Mouse (Mus musculus) ES-E14 (cell line): ENCODE results near the gene Gm44965. TPM values are rescaled to one million over a fixed set of nuclear protein-coding genes. Genes with fewer than 3 reads are reported as not detected.
A peak's percentile ranks its signal among the peaks of the same experiment; 100 is the strongest.

Source experiments
- DNase-seq: peaks from one replicate; pipeline ENCODE4 v3.0.0-alpha.2; 2013; ENCODE audit warnings: low read depth, low spot score
- H3K27ac ChIP-seq: 2 replicates; pipeline ENCODE4 v1.5.1; 2012; ENCODE audit warnings: low read depth, mild to moderate bottlenecking, low read length, moderate library complexity, mixed read lengths; ENCODE audit not compliant: poor library complexity, insufficient read depth, severe bottlenecking
- H3K36me3 ChIP-seq: 2 replicates; pipeline ENCODE4 v1.6.1; 2012; ENCODE audit warnings: mild to moderate bottlenecking, low read length, moderate library complexity, mixed read lengths; ENCODE audit not compliant: control insufficient read depth, poor library complexity, insufficient read depth, severe bottlenecking
- H3K4me1 ChIP-seq, 2 experiments: fragments of 150-350 bp in 1 of 2; sonication (generic) in 1 of 2; 2 replicates each; pipeline ENCODE4 v1.6.1; 2012; ENCODE audit warnings: low read length in 2 of 2, mild to moderate bottlenecking in 1 of 2, mixed read lengths in 1 of 2; ENCODE audit not compliant: control insufficient read depth in 2 of 2, insufficient read depth in 2 of 2, poor library complexity in 1 of 2
- H3K4me3 ChIP-seq, 2 experiments: fragments of 150-350 bp in 1 of 2; sonication (generic) in 1 of 2; 2 replicates each; pipeline ENCODE4 v1.5.1; 2012; ENCODE audit warnings: low read length in 2 of 2, low read depth in 1 of 2, mild to moderate bottlenecking in 1 of 2, mixed read lengths in 1 of 2; ENCODE audit not compliant: insufficient read depth in 1 of 2, poor library complexity in 1 of 2, severe bottlenecking in 1 of 2
- H3K9ac ChIP-seq: 2 replicates; pipeline ENCODE4 v1.6.1; 2012; ENCODE audit warnings: low read depth, mild to moderate bottlenecking, low read length, mixed read lengths; ENCODE audit not compliant: poor library complexity, insufficient read depth, severe bottlenecking
- H3K9me3 ChIP-seq: fragments of 150-350 bp; sonication (generic); 2 replicates; pipeline ENCODE4 v1.6.1; 2012; ENCODE audit warnings: low read depth, mild to moderate bottlenecking, low read length; ENCODE audit not compliant: control insufficient read depth, insufficient read depth
- CHD2 ChIP-seq: IDR thresholded peaks from 2 replicates; pipeline ENCODE4 v1.6.1; 2014; ENCODE audit warnings: mild to moderate bottlenecking, low read depth, low read length, inconsistent platforms
- HCFC1 ChIP-seq: IDR thresholded peaks from 2 replicates; pipeline ENCODE4 v1.6.1; 2012; ENCODE audit warnings: low read length, inconsistent platforms, borderline replicate concordance; ENCODE audit not compliant: insufficient read depth
- MAFK ChIP-seq: IDR thresholded peaks from 2 replicates; pipeline ENCODE4 v1.6.1; 2014; ENCODE audit warnings: mild to moderate bottlenecking, low read depth, low read length, inconsistent platforms; ENCODE audit not compliant: insufficient read depth
- ZC3H11A ChIP-seq: IDR thresholded peaks from 2 replicates; pipeline ENCODE4 v1.6.1; 2012; ENCODE audit warnings: low read depth, mild to moderate bottlenecking, inconsistent platforms, low read length, borderline replicate concordance
- ZNF384 ChIP-seq: IDR thresholded peaks from 2 replicates; pipeline ENCODE4 v1.6.1; 2012; ENCODE audit warnings: low read depth, low read length, inconsistent platforms
- in situ Hi-C, 2 experiments: fragments of 600-800 bp; cut with MboI; formaldehyde crosslinking; loops; one replicate each; pipeline ENCODE4 v1.15.1; 2025; ENCODE audit warnings: low sequenced_read_pairs in 2 of 2, inconsistent platforms in 1 of 2; ENCODE audit not compliant: unreplicated experiment in 2 of 2
- total RNA-seq: library from RNA; depleted of rRNA; stranded (reverse); fragments of 300-350 nt; gene quantifications from 2 replicates; pipeline ENCODE4 v1.2.3, GENCODE M21; 2012; rRNA removed

The Gm44965 gene
- total RNA-seq, result not detected in 2 replicates

DNA sequence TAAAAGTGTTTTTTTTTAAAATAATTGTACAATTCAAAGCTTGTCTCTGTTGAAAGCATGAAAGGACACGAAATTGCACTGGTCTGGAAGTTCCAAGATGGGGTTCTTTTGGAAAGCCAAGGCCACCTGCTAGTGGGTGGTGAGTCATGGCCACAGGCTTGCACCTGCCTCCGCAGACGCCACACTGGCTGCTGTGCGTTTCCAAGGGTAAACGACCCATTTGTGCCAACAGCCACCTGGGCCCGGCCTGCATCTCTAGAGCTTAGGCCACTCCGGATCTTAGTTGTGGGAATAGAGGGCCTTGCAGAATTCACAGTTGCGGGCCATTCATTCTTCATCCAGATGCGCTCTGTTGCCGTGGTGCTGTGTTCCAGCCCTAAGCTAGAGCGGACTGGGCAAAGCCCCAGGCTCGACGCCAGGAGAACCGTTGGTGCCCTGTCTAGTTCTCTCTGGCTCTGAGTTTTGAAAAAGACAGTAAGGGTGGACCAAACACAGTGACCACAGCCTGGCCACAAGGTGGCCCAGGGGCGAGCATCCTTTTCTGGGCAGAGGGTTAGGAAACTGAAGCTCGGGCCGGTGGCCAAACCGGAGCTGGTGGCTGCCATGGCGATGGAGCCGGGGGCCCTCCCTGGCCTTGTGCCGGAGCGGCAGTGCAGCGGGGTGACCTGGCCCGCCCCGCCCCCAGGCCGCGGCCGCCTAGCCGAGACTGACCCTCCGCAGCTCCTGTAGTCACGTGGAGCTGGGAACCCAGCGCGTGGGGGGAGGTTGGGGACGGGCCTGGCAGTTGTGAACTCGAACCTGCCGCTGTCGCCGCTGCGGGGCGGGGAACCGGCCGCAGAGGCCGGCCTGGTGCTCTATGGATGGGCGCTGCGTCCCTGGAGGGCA, at the start of gene Gm44965, which contains the start of gene Repin1:
Gene Gm44965 (plus strand): TSS at position 784 of the 885 bp plus-strand sequence.
Gene Repin1 (plus strand): TSS at position 726 of the 885 bp plus-strand sequence.
- Histone ChIP-seq H3K36me3 (peaks cover 14% of the 10 kb centered on the region; the same call in 1 of the 2 replicates), H3K4me3 (peak within 1 kb of the TSS; percentile 73 to 90), H3K9ac (peak within 1 kb of the TSS; percentile 91), H3K4me1 (peaks cover 0 to 7% of the 10 kb centered on the region in 2 experiments; a peak in 2 of 4 replicates), H3K27ac (no peak within 1 kb of the TSS), H3K9me3 (no peaks in the 10 kb centered on the region)
- in situ Hi-C loops, result no loop called here
- TF ChIP-seq CHD2 (no peak), HCFC1 (peak; percentile 45; the same call in 1 of the 2 replicates)
- no peak for DNase-seq

DNA sequence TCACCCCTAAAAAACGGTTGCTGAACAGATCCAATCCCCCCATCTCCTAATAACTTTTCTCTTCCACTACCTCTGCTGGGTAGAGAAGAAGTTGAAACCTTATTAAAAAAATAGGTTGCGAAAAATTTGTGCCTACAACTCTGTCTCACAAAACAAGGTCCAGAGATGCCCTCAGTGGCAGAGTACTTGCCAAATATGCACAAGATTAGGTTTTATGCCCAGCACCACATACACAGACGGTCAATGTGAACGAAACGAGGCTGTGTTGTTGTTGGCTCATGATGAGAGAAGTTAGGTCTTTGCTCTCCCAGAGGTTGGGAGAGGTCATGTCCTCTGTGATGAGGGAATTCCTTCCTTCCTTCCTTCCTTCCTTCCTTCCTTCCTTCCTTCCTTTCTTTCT, 48.5 kb upstream of the Gm44965 start:
- no peak overlapping the region for H3K27ac ChIP-seq
- in situ Hi-C loops, result no loop called here
- H3K4me1 ChIP-seq, result peaks cover 0 to 3% of the 10 kb centered on the region in 2 experiments; a peak in 1 of 4 replicates
- no peak for DNase-seq
- no peaks in the 10 kb centered on the region for H3K36me3 ChIP-seq
- no peak overlapping the region for H3K4me3 ChIP-seq
- TF ChIP-seq CHD2 (no peak), HCFC1 (no peak), ZNF384 (no peak), MAFK (no peak), ZC3H11A (no peak)
- no peaks in the 10 kb centered on the region for H3K9me3 ChIP-seq
- no peak overlapping the region for H3K9ac ChIP-seq

- TF ChIP-seq CHD2 (no peak), ZC3H11A (no peak), MAFK (no peak), ZNF384 (no peak), HCFC1 (no peak)
- H3K27ac ChIP-seq, result no peak overlapping the region
These were observed 47.5 kb upstream of the Gm44965 start for GRCm38 (mm10) chr6:48546271-48546670.

GRCm38 (mm10) chr6:48546858-48547257, 46.9 kb upstream of the Gm44965 start:
- Histone ChIP-seq H3K27ac (no peak overlapping the region), H3K9me3 (no peaks in the 10 kb centered on the region), H3K36me3 (no peaks in the 10 kb centered on the region), H3K9ac (no peak overlapping the region), H3K4me1 (peaks cover 0 to 2% of the 10 kb centered on the region in 2 experiments; a peak in 1 of 4 replicates), H3K4me3 (no peak overlapping the region)
- DNase-seq, result no peak
- in situ Hi-C loops, result no loop called here
- no peak for TF ChIP-seq ZNF384
- no peak for TF ChIP-seq MAFK
- TF ChIP-seq ZC3H11A, result no peak
- TF ChIP-seq HCFC1, result no peak
- no peak for TF ChIP-seq CHD2

More at GRCm38 (mm10) chr6:48546271-48546670, 47.5 kb upstream of the Gm44965 start:
- no peak for DNase-seq
- in situ Hi-C loops, result no loop called here
- H3K9ac ChIP-seq, result no peak overlapping the region
- peaks cover 0 to 3% of the 10 kb centered on the region in 2 experiments; a peak in 1 of 4 replicates for H3K4me1 ChIP-seq
- no peaks in the 10 kb centered on the region for H3K9me3 ChIP-seq
- H3K4me3 ChIP-seq, result no peak overlapping the region
- H3K36me3 ChIP-seq, result no peaks in the 10 kb centered on the region
